ENCODE assay signal across 8 mouse cellular contexts in the genomic region with DNA sequence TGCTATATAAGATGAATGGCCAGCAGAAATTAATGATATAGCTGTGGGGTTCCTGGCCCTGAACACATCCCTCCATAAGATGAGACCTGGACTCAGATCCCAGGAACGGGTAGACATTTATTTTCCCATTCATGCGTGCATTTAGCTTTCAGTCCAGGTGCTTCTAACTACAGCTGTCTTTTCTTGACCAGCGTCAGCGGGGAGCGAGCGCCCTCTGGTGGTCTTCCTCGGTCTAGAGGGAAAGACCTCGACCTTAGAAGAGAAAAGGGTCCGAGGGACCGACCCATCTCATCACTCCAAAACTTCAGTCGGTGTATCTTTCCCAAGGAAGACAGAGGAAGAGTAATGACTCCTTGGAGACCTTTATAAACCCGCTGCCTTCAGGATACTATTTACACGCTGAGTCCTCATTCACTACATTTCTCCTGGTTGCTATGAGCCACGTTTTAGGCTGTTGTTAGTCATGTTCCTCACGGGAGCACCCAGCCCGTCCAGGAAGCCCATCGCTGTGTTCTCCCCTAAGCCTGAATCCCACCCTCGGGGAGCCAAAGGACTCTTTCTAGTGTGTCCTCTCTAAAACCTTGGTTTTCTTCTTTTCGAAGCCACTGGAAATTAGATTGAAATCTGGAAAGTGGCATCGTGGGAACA. TPM values are rescaled to one million over a fixed set of nuclear protein-coding genes. Genes with fewer than 3 reads are reported as not detected.
A peak's percentile ranks its signal among the peaks of the same experiment; 100 is the strongest.
DNase-seq lines count a peak whose midpoint lies in the region; ATAC-seq and TF ChIP-seq lines count a peak whose summit lies in the region.

No protein-coding gene starts in this region.

- no peak overlapping the region for H3K9ac ChIP-seq in heart, embryonic 14.5 days (ENCODE audit: low read length)
- H3K9ac ChIP-seq in liver, embryonic 15.5 days, result no peak overlapping the region
- no peak overlapping the region for H3K9ac ChIP-seq in neural tube, embryonic 12.5 days
- no peak overlapping the region for H3K9ac ChIP-seq in stomach, postnatal 0 days (ENCODE audit: low read length)

- peak; percentile 64 for DNase-seq in CD4-positive helper T cell, adult 2 months (ENCODE audit: low read depth, low spot score)
- peak; percentile 53 for DNase-seq in c-Kit-negative CD71-positive TER-119-positive erythroid progenitor cells, embryonic 14.5 days (ENCODE audit: low read depth, low spot score)
- peak; percentile 30 for DNase-seq in fibroblast of lung, adult 2 months (ENCODE audit: low read depth)
- DNase-seq in kidney, postnatal 10 days, result peak; percentile 92
- DNase-seq in stomach, postnatal 0 days (ENCODE audit: low spot score), result peak; percentile 80

- H3K9me3 ChIP-seq in heart, embryonic 14.5 days (ENCODE audit: control insufficient read depth, low read length), result no peaks in the 10 kb centered on the region
- no peaks in the 10 kb centered on the region for H3K9me3 ChIP-seq in liver, embryonic 15.5 days (replicated peaks)
- H3K9me3 ChIP-seq in neural tube, embryonic 12.5 days, result no peaks in the 10 kb centered on the region
- no peaks in the 10 kb centered on the region for H3K9me3 ChIP-seq in stomach, postnatal 0 days (ENCODE audit: control insufficient read depth, low read length)

- no peaks in the 10 kb centered on the region for H3K4me1 ChIP-seq in heart, embryonic 14.5 days (ENCODE audit: control insufficient read depth in 2 of 2, insufficient read depth in 2 of 2, low read length in 2 of 2)
- H3K4me1 ChIP-seq in liver, embryonic 15.5 days (replicated peaks), result peaks cover 18% of the 10 kb centered on the region
- no peaks in the 10 kb centered on the region for H3K4me1 ChIP-seq in neural tube, embryonic 12.5 days
- H3K4me1 ChIP-seq in stomach, postnatal 0 days (replicated peaks; ENCODE audit: control insufficient read depth, insufficient read depth), result no peaks in the 10 kb centered on the region

- ATAC-seq in heart, embryonic 14.5 days (ENCODE audit: insufficient number of reproducible peaks, insufficient read depth, low FRiP score, low read depth), result 0 out of 2 replicates have a peak, but pooled peaks have one; percentile 26
- peak; percentile 38; the same call in 1 of the 2 replicates for ATAC-seq in liver, embryonic 15.5 days (ENCODE audit: insufficient read depth)
- peak; percentile 48 for ATAC-seq in neural tube, embryonic 12.5 days (ENCODE audit: low FRiP score, low read depth)
- 0 out of 2 replicates have a peak, but pooled peaks have one; percentile 61 for ATAC-seq in stomach, postnatal 0 days (ENCODE audit: low FRiP score, low TSS enrichment)

- no peak overlapping the region for H3K27ac ChIP-seq in heart, embryonic 14.5 days (replicated peaks in 1 of 2; ENCODE audit: control insufficient read depth in 1 of 2, insufficient read depth in 1 of 2, low read depth in 2 of 2, low read length in 2 of 2)
- H3K27ac ChIP-seq in liver, embryonic 15.5 days (replicated peaks), result no peak overlapping the region
- H3K27ac ChIP-seq in neural tube, embryonic 12.5 days, result no peak overlapping the region
- no peak overlapping the region for H3K27ac ChIP-seq in stomach, postnatal 0 days (replicated peaks)

- peak overlapping the region; percentile 48 for H3K4me2 ChIP-seq in heart, embryonic 14.5 days (ENCODE audit: low read length)
- H3K4me2 ChIP-seq in liver, embryonic 15.5 days, result peak overlapping the region; percentile 63
- peak overlapping the region; percentile 39 for H3K4me2 ChIP-seq in neural tube, embryonic 12.5 days (replicated peaks)
- H3K4me2 ChIP-seq in stomach, postnatal 0 days (replicated peaks; ENCODE audit: low read depth), result peak overlapping the region; percentile 31; the same call in 1 of the 2 replicates

- H3K27me3 ChIP-seq in heart, embryonic 14.5 days (ENCODE audit: control insufficient read depth, insufficient read depth, low read length), result no peaks in the 10 kb centered on the region
- no peaks in the 10 kb centered on the region for H3K27me3 ChIP-seq in liver, embryonic 15.5 days
- no peaks in the 10 kb centered on the region for H3K27me3 ChIP-seq in neural tube, embryonic 12.5 days (replicated peaks)
- H3K27me3 ChIP-seq in stomach, postnatal 0 days (ENCODE audit: control insufficient read depth, insufficient read depth, low read length), result no peaks in the 10 kb centered on the region

- 12% methylated on average over 20 of the region's 20 CpGs for WGBS in heart, embryonic 14.5 days
- WGBS in liver, embryonic 15.5 days (ENCODE audit: insufficient replicate concordance), result 3% methylated on average over 20 of the region's 20 CpGs
- 19% methylated on average over 20 of the region's 20 CpGs for WGBS in neural tube, embryonic 12.5 days
- WGBS in stomach, postnatal 0 days, result 13% methylated on average over 20 of the region's 20 CpGs

- peak overlapping the region in 1 of 2 experiments; percentile 0; a peak in 1 of 4 replicates for H3K4me3 ChIP-seq in heart, embryonic 14.5 days (ENCODE audit: control insufficient read depth in 1 of 2, insufficient read depth in 1 of 2, low read depth in 1 of 2, low read length in 2 of 2)
- peak overlapping the region; percentile 34 for H3K4me3 ChIP-seq in liver, embryonic 15.5 days (replicated peaks)
- no peak overlapping the region for H3K4me3 ChIP-seq in neural tube, embryonic 12.5 days
- no peak overlapping the region for H3K4me3 ChIP-seq in stomach, postnatal 0 days (ENCODE audit: low read depth, low read length)

- TF ChIP-seq EP300 in stomach, postnatal 0 days (optimal IDR thresholded peaks at IDR 0.05), result no peak

- peak; percentile 95 for TF ChIP-seq CTCF in stomach, postnatal 0 days (IDR thresholded peaks at IDR 0.05; ENCODE audit: low read depth)

- no peaks in the 10 kb centered on the region for H3K36me3 ChIP-seq in heart, embryonic 14.5 days (ENCODE audit: control insufficient read depth, insufficient read depth, low read length)
- H3K36me3 ChIP-seq in liver, embryonic 15.5 days (replicated peaks), result no peaks in the 10 kb centered on the region
- H3K36me3 ChIP-seq in neural tube, embryonic 12.5 days, result no peaks in the 10 kb centered on the region
- H3K36me3 ChIP-seq in stomach, postnatal 0 days (ENCODE audit: control insufficient read depth, insufficient read depth, low read length), result no peaks in the 10 kb centered on the region

RNA-seq across cellular contexts. Expression of a gene that starts 12.9 kb away (rescaled TPM):
- polyA plus RNA-seq in heart, embryonic 14.5 days (2014; fragmentation: Nextera tagmentation; extraction: Ambion mirVana), result 14.9 and 16.4 TPM in 2 replicates
- polyA plus RNA-seq in liver, embryonic 15.5 days (2015; fragmentation: Nextera tagmentation; extraction: Ambion mirVana), result 12.7 and 13.3 TPM in 2 replicates
- 33.9 and 36.3 TPM in 2 replicates for polyA plus RNA-seq in neural tube, embryonic 12.5 days (2016; fragmentation: Nextera tagmentation; extraction: Ambion mirVana)
- 17.8 and 18.4 TPM in 2 replicates for polyA plus RNA-seq in stomach, postnatal 0 days (2015; fragmentation: Nextera tagmentation; extraction: Ambion mirVana)

RNA-seq across cellular contexts. Expression of a gene that starts 13.1 kb away (rescaled TPM):
- polyA plus RNA-seq in heart, embryonic 14.5 days (2014; fragmentation: Nextera tagmentation; extraction: Ambion mirVana), result 2.4 TPM in 1 of 2 replicates, not detected in the other
- polyA plus RNA-seq in liver, embryonic 15.5 days (2015; fragmentation: Nextera tagmentation; extraction: Ambion mirVana), result 281 and 299 TPM in 2 replicates
- polyA plus RNA-seq in neural tube, embryonic 12.5 days (2016; fragmentation: Nextera tagmentation; extraction: Ambion mirVana), result 1.8 and 2.2 TPM in 2 replicates
- polyA plus RNA-seq in stomach, postnatal 0 days (2015; fragmentation: Nextera tagmentation; extraction: Ambion mirVana), result 1.5 and 2.2 TPM in 2 replicates

RNA-seq across cellular contexts. Expression of a gene that starts 30.0 kb away (rescaled TPM):
- 58.6 and 62.3 TPM in 2 replicates for polyA plus RNA-seq in heart, embryonic 14.5 days (2014; fragmentation: Nextera tagmentation; extraction: Ambion mirVana)
- 51.1 and 55.1 TPM in 2 replicates for polyA plus RNA-seq in liver, embryonic 15.5 days (2015; fragmentation: Nextera tagmentation; extraction: Ambion mirVana)
- polyA plus RNA-seq in neural tube, embryonic 12.5 days (2016; fragmentation: Nextera tagmentation; extraction: Ambion mirVana), result 64.5 and 66.7 TPM in 2 replicates
- 33.0 and 35.4 TPM in 2 replicates for polyA plus RNA-seq in stomach, postnatal 0 days (2015; fragmentation: Nextera tagmentation; extraction: Ambion mirVana)

RNA-seq across cellular contexts. Expression of a gene that starts 50.4 kb away (rescaled TPM):
- not detected in 2 replicates for polyA plus RNA-seq in heart, embryonic 14.5 days (2014; fragmentation: Nextera tagmentation; extraction: Ambion mirVana)
- not detected in 2 replicates for polyA plus RNA-seq in liver, embryonic 15.5 days (2015; fragmentation: Nextera tagmentation; extraction: Ambion mirVana)
- polyA plus RNA-seq in neural tube, embryonic 12.5 days (2016; fragmentation: Nextera tagmentation; extraction: Ambion mirVana), result not detected in 2 replicates
- not detected in 2 replicates for polyA plus RNA-seq in stomach, postnatal 0 days (2015; fragmentation: Nextera tagmentation; extraction: Ambion mirVana)

Comparison
In these comparisons a context has a peak if more than half of its experiments do, and no peak if none do; other contexts are left out.
1. DNase-seq: peak in every context shown above with its lines; median percentile 92 in kidney, postnatal 10 days; 80 in stomach, postnatal 0 days; 64 in CD4-positive helper T cell, adult 2 months; 53 in c-Kit-negative CD71-positive TER-119-positive erythroid progenitor cells, embryonic 14.5 days; 30 in fibroblast of lung, adult 2 months.
2. RNA of a gene that starts 13.1 kb away (polyA plus RNA-seq): 281 to 299 TPM in liver, embryonic 15.5 days; 2.4 TPM in heart, embryonic 14.5 days, 1.8 to 2.2 TPM in neural tube, embryonic 12.5 days and 1.5 to 2.2 TPM in stomach, postnatal 0 days; every median in the first group is over 10 times any median in the second.
3. Peak in every context shown above with its lines, with median percentiles within 50 percentile points of each other: ATAC-seq and H3K4me2 ChIP-seq.